Mouse (Mus musculus) erythroblast, embryonic 14.5 days (primary cell): ENCODE results near the gene Bckdk. TPM values are rescaled to one million over a fixed set of nuclear protein-coding genes. Genes with fewer than 3 reads are reported as not detected.
A peak's percentile ranks its signal among the peaks of the same experiment; 100 is the strongest.

ENCODE experiments used
- H3K27me3 ChIP-seq: 2 replicates; pipeline ENCODE4 v1.6.1; 2012; ENCODE audit warnings: inconsistent platforms; ENCODE audit not compliant: control insufficient read depth
- H3K36me3 ChIP-seq: 2 replicates; pipeline ENCODE4 v1.6.1; 2012; ENCODE audit warnings: mild to moderate bottlenecking, inconsistent platforms; ENCODE audit not compliant: control insufficient read depth
- H3K4me1 ChIP-seq: 2 replicates; pipeline ENCODE4 v1.6.1; 2012; ENCODE audit warnings: inconsistent platforms; ENCODE audit not compliant: control insufficient read depth
- H3K4me3 ChIP-seq: replicated peaks from 2 replicates; pipeline ENCODE3; 2012; ENCODE audit warnings: moderate library complexity, mild to moderate bottlenecking, inconsistent platforms
- H3K9me3 ChIP-seq: 2 replicates; pipeline ENCODE4 v1.6.1; 2012; ENCODE audit warnings: low read length, inconsistent platforms, mixed read lengths; ENCODE audit not compliant: control insufficient read depth
- GATA1 ChIP-seq: IDR thresholded peaks from 2 replicates; pipeline ENCODE4 v1.6.1; 2012; ENCODE audit warnings: low read length, inconsistent platforms, mixed read lengths
- TAL1 ChIP-seq: IDR thresholded peaks from 3 replicates; pipeline ENCODE4 v1.6.1; 2012; ENCODE audit warnings: low read length, inconsistent platforms, mixed read lengths
- polyA plus RNA-seq: library from polyadenylated mRNA; stranded (reverse); fragments of >175 nt; gene quantifications from 2 replicates; pipeline ENCODE4 v1.2.3, GENCODE M21; 2012

The Bckdk gene
- polyA plus RNA-seq, 1 experiment: 18.3 TPM

GRCm38 (mm10) chr7:127876041-127876466, 27.8 kb upstream of the Bckdk start, which contains the start of gene Zfp646:
Gene Zfp646, plus strand, starts transcription at chr7:127876221.
- Histone ChIP-seq H3K9me3 (peaks cover 35% of the 10 kb centered on the region), H3K36me3 (peaks cover 66% of the 10 kb centered on the region), H3K27me3 (peaks cover 4% of the 10 kb centered on the region; the same call in 1 of the 2 replicates), H3K4me3 (peak within 1 kb of the TSS; percentile 99), H3K4me1 (peaks cover 46% of the 10 kb centered on the region)
- TF ChIP-seq TAL1 (no peak), GATA1 (no peak)

GRCm38 (mm10) chr7:127876467-127877348, 27.2 kb upstream of the Bckdk start, which contains the start of gene Zfp668:
Gene Zfp668, minus strand, starts transcription at chr7:127876828.
- peak within 1 kb of the TSS; percentile 99 for H3K4me3 ChIP-seq
- peaks cover 4% of the 10 kb centered on the region; the same call in 1 of the 2 replicates for H3K27me3 ChIP-seq
- TF ChIP-seq GATA1: no peak
- no peak for TF ChIP-seq TAL1
- peaks cover 70% of the 10 kb centered on the region for H3K36me3 ChIP-seq
- peaks cover 43% of the 10 kb centered on the region for H3K4me1 ChIP-seq
- peaks cover 42% of the 10 kb centered on the region for H3K9me3 ChIP-seq

- Histone ChIP-seq H3K4me3 (no peak overlapping the region), H3K4me1 (peaks cover 37% of the 10 kb centered on the region), H3K9me3 (peaks cover 64% of the 10 kb centered on the region), H3K36me3 (peaks cover 73% of the 10 kb centered on the region), H3K27me3 (peaks cover 4% of the 10 kb centered on the region; the same call in 1 of the 2 replicates)
- TF ChIP-seq TAL1 (no peak), GATA1 (no peak)
Measured at GRCm38 (mm10) chr7:127879301-127879700, 24.6 kb upstream of the Bckdk start.

- Histone ChIP-seq H3K4me1 (peaks cover 33% of the 10 kb centered on the region), H3K27me3 (peaks cover 4% of the 10 kb centered on the region; the same call in 1 of the 2 replicates), H3K4me3 (no peak overlapping the region), H3K9me3 (peaks cover 64% of the 10 kb centered on the region), H3K36me3 (peaks cover 80% of the 10 kb centered on the region)
- no peak for TF ChIP-seq GATA1
- TF ChIP-seq TAL1: no peak
Measured at GRCm38 (mm10) chr7:127880431-127880830, 23.5 kb upstream of the Bckdk start.

GRCm38 (mm10) chr7:127885951-127886350, 17.9 kb upstream of the Bckdk start:
- Histone ChIP-seq H3K4me1 (peaks cover 34% of the 10 kb centered on the region), H3K27me3 (no peaks in the 10 kb centered on the region; the same call in 1 of the 2 replicates), H3K4me3 (no peak overlapping the region), H3K9me3 (peaks cover 29% of the 10 kb centered on the region), H3K36me3 (peaks cover 98% of the 10 kb centered on the region)
- TF ChIP-seq GATA1: no peak
- no peak for TF ChIP-seq TAL1

- H3K4me3 ChIP-seq: no peak overlapping the region
- peaks cover 23% of the 10 kb centered on the region for H3K9me3 ChIP-seq
- TF ChIP-seq TAL1: no peak
- no peak for TF ChIP-seq GATA1
- H3K27me3 ChIP-seq: no peaks in the 10 kb centered on the region; the same call in 1 of the 2 replicates
- H3K4me1 ChIP-seq: peaks cover 34% of the 10 kb centered on the region
- H3K36me3 ChIP-seq: peaks cover 96% of the 10 kb centered on the region
Measured at GRCm38 (mm10) chr7:127886551-127886950, 17.3 kb upstream of the Bckdk start.

- H3K36me3 ChIP-seq: peaks cover 94% of the 10 kb centered on the region
- H3K9me3 ChIP-seq: peaks cover 17% of the 10 kb centered on the region
- no peaks in the 10 kb centered on the region; the same call in 1 of the 2 replicates for H3K27me3 ChIP-seq
- H3K4me1 ChIP-seq: peaks cover 34% of the 10 kb centered on the region
- no peak overlapping the region for H3K4me3 ChIP-seq
- TF ChIP-seq GATA1 (no peak), TAL1 (no peak)
Measured at GRCm38 (mm10) chr7:127887191-127887590, 16.7 kb upstream of the Bckdk start.

GRCm38 (mm10) chr7:127887781-127888180, 16.1 kb upstream of the Bckdk start:
- H3K4me1 ChIP-seq: peaks cover 32% of the 10 kb centered on the region
- no peak overlapping the region for H3K4me3 ChIP-seq
- H3K9me3 ChIP-seq: peaks cover 11% of the 10 kb centered on the region
- peaks cover 94% of the 10 kb centered on the region for H3K36me3 ChIP-seq
- TF ChIP-seq TAL1 (no peak), GATA1 (no peak)
- H3K27me3 ChIP-seq: no peaks in the 10 kb centered on the region

GRCm38 (mm10) chr7:127888821-127889220, 15.1 kb upstream of the Bckdk start:
- Histone ChIP-seq H3K27me3 (no peaks in the 10 kb centered on the region), H3K9me3 (peaks cover under 1% of the 10 kb centered on the region; the same call in 1 of the 2 replicates), H3K4me3 (no peak overlapping the region), H3K4me1 (peaks cover 25% of the 10 kb centered on the region), H3K36me3 (peaks cover 90% of the 10 kb centered on the region)
- TF ChIP-seq TAL1 (no peak), GATA1 (no peak)
